Mouse (Mus musculus) cortical plate, adult 2 months (tissue): ENCODE measurements around the gene Chd3.

Experiments used
- CTCF ChIP-seq: fragments of 200-500 bp; IDR thresholded peaks from 2 replicates; pipeline ENCODE4 v1.5.1; 2011; ENCODE audit warnings: mild to moderate bottlenecking, control low read depth, low read length; ENCODE audit not compliant: insufficient read depth; ENCODE audit errors: extremely low read depth
- POLR2A ChIP-seq: fragments of 200-500 bp; IDR thresholded peaks from 2 replicates; pipeline ENCODE4 v1.6.1; 2011; ENCODE audit warnings: mild to moderate bottlenecking, low read length, control low read depth; ENCODE audit not compliant: insufficient read depth; ENCODE audit errors: extremely low read depth

DNA sequence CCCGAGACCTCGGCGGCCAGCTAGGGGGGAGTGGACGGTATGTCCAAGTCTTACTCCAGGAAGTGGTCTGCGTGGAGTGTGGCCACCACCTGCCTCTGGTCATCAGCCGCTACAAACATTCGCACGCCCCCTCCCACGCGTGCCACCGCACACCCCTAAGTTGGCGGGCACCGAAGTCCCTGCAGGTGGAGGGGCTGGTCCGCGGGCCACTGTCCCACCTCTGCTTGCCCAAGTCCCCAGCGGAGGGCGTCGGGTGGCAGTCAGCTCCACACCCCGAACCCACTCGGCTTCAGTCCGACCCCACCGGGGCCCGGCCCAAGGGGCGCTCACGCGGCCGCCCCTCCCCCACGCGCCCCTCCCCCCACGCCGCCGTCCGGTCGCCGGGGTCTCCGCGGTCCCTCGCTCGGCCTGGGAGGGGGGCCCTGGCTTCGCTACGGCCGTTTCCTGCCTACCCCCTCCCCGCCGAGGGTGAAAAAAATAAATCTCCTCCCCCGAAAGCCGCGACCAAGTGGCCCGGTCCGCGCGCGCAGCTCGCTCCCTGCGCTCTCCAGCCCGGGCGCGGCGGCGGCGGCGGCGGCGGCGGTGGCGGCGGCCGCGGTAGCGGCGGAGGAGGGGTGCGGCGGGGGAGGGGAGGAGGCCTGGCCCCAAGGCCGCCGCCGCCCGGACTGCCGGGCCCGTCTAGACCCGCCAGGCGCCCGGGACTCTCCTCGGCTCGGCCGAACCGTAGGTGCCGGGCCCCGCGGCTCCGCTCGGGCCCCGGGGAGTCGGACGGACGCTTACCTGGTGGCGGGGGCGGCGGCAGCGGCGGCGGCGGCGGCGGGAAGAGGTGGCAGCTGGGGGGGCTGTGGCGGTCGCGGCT lies 621 bp downstream of the Chd3 start:
- TF ChIP-seq CTCF (no peak), POLR2A (no peak)
